Mouse (Mus musculus) liver, postnatal 0 days (tissue): ENCODE measurements around the gene Olfr325. TPM values are rescaled to one million over a fixed set of nuclear protein-coding genes. Genes with fewer than 3 reads are reported as not detected.

Experiments used
- ATAC-seq: fragments of 200-750 bp; cut with Nextera tagmentation; 2 replicates; pipeline ENCODE4 v1.8.0; 2017; ENCODE audit warnings: mild to moderate bottlenecking, moderate library complexity
- DNase-seq: peaks from one replicate; pipeline ENCODE4 v3.0.0-alpha.2; 2016
- H3K27ac ChIP-seq: fragments of 300-500 bp; sonication (generic); 2 replicates; pipeline ENCODE4 v1.5.1; 2014; ENCODE audit warnings: antibody characterized with exemption, moderate library complexity, mild to moderate bottlenecking, low read depth
- H3K27me3 ChIP-seq: fragments of 300-500 bp; sonication (generic); 2 replicates; pipeline ENCODE4 v1.6.1; 2014; ENCODE audit warnings: low read length, control low read depth, mixed read lengths; ENCODE audit not compliant: insufficient read depth
- H3K36me3 ChIP-seq: fragments of 300-500 bp; sonication (generic); replicated peaks from 2 replicates; pipeline ENCODE4 v1.6.1; 2014; ENCODE audit warnings: mild to moderate bottlenecking, control low read depth, low read length, moderate library complexity, mixed read lengths; ENCODE audit not compliant: insufficient read depth
- H3K4me1 ChIP-seq: fragments of 300-500 bp; sonication (generic); 2 replicates; pipeline ENCODE4 v1.6.1; 2014; ENCODE audit warnings: antibody characterized with exemption, mild to moderate bottlenecking, control low read depth; ENCODE audit not compliant: insufficient read depth
- H3K4me2 ChIP-seq: fragments of 300-500 bp; sonication (generic); 2 replicates; pipeline ENCODE4 v1.6.1; 2014; ENCODE audit warnings: low read depth, mild to moderate bottlenecking, low read length, moderate library complexity, mixed read lengths
- H3K4me3 ChIP-seq: fragments of 300-500 bp; sonication (generic); 2 replicates; pipeline ENCODE4 v1.5.1; 2014; ENCODE audit warnings: low read depth, low read length
- H3K9ac ChIP-seq: fragments of 300-500 bp; sonication (generic); replicated peaks from 2 replicates; pipeline ENCODE4 v1.6.1; 2014; ENCODE audit warnings: mild to moderate bottlenecking, moderate library complexity
- H3K9me3 ChIP-seq: fragments of 300-500 bp; sonication (generic); 2 replicates; pipeline ENCODE4 v1.6.1; 2016; ENCODE audit warnings: mild to moderate bottlenecking, control low read depth, low read length, mixed read lengths
- CTCF ChIP-seq: sonication (generic); IDR thresholded peaks from 2 replicates; pipeline ENCODE4 v1.5.1; 2016; ENCODE audit warnings: antibody characterized with exemption, low read depth
- EP300 ChIP-seq: IDR thresholded peaks from 2 replicates; pipeline ENCODE4 v1.6.1; 2016; ENCODE audit warnings: antibody characterized with exemption, low read depth, mild to moderate bottlenecking
- whole genome bisulfite sequencing: fragments of 180-500 bp; shearing (Covaris S2); extraction: QIAGEN DNeasy Blood & Tissue Kit; methylation state at CpG from one replicate; pipeline ENCODE4 v1.1.7; 2014; ENCODE audit not compliant: insufficient replicate concordance; 5-methylcytosine and 5-hydroxymethylcytosine counted together
- polyA plus RNA-seq: library from polyadenylated mRNA; unstranded; fragments of >200 nt; fragmentation: Nextera tagmentation; extraction: Ambion mirVana; gene quantifications from 2 replicates; pipeline ENCODE4 v1.2.1, GENCODE M21; 2015

Olfr325 gene
- polyA plus RNA-seq, 1 experiment from 2014 or later: not detected

DNA sequence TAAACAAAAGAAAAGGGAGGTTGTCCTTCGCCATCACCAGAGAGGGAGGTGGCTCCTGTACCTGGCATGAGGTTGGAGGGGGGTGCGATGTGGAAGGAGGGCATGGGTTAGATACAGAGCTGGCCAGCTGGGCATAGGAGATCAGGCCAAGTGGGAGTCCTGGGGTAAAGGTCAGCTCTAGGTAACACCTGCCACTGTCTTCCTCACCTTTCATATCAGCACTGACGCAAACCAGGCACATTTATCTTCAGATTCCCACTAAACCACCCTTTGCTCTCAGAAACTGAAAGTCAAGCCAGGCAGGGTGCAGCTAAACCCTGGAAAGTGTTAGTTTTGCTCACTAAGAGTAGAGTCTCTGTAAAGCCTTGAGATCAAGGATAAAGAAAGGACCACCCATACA is 40.8 kb downstream of the Olfr325 start:
- TF ChIP-seq EP300: no peak
- TF ChIP-seq CTCF: no peak
- Histone ChIP-seq H3K36me3 (no peaks in the 10 kb centered on the region), H3K27me3 (no peaks in the 10 kb centered on the region), H3K9ac (no peak overlapping the region), H3K4me3 (no peak overlapping the region), H3K4me2 (no peak overlapping the region), H3K9me3 (no peaks in the 10 kb centered on the region), H3K27ac (no peak overlapping the region), H3K4me1 (peaks cover 9% of the 10 kb centered on the region; the same call in 1 of the 2 replicates)
- ATAC-seq (no peak), DNase-seq (no peak)
- 65% methylated on average over 3 of the region's 3 CpGs for WGBS

DNA sequence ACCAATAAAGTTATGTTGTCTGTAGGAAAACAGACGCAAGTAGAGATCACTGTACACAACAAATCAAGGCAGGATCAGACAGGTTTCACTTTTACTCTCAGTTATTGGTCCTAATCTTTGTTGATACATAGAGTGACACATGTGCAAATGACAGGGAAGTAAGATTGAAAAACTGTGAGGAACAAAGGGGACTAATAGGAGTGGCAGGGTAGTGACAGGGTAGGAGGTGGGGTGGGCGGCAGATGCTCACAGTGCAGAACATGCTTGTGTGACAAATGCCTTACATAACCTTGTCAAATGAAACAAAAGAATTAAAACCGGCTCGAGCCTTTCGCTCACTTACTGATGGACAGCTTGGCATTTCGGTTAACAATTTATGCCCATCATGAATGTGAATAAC is 41.3 kb downstream of the Olfr325 start:
- no peaks in the 10 kb centered on the region for H3K36me3 ChIP-seq
- DNase-seq (no peak), ATAC-seq (no peak)
- H3K9me3 ChIP-seq: no peaks in the 10 kb centered on the region
- H3K9ac ChIP-seq: no peak overlapping the region
- H3K27me3 ChIP-seq: no peaks in the 10 kb centered on the region
- H3K4me3 ChIP-seq: no peak overlapping the region
- WGBS: 75% methylated on average over 6 of the region's 6 CpGs
- H3K4me1 ChIP-seq: peaks cover 9% of the 10 kb centered on the region; the same call in 1 of the 2 replicates
- TF ChIP-seq CTCF (no peak), EP300 (no peak)
- H3K4me2 ChIP-seq: no peak overlapping the region
- no peak overlapping the region for H3K27ac ChIP-seq

DNA sequence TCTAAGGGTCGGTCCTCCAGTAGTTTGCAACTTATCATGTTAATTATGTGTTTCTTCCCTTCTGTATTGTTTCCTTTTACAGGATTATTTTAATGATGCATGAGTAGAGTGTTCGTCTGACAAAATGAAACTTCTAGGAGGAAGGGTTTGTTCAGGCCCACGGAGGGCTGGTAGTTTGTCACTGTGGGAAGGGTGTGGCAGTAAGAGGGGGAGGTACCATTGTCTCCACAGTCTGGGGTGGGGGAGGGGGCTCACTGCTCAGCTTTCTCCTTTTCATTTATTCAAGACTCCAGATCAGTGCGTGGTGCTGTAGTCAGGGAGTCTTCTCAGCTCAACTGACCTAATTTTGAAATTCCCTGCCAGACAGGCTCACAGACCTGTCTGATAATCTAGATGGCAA is 48.6 kb downstream of the Olfr325 start:
- Histone ChIP-seq H3K4me2 (no peak overlapping the region), H3K36me3 (no peaks in the 10 kb centered on the region), H3K9me3 (no peaks in the 10 kb centered on the region), H3K27me3 (no peaks in the 10 kb centered on the region), H3K4me1 (no peaks in the 10 kb centered on the region), H3K4me3 (no peak overlapping the region), H3K27ac (no peak overlapping the region), H3K9ac (no peak overlapping the region)
- 42% methylated on average over 4 of the region's 4 CpGs for WGBS
- TF ChIP-seq EP300 (no peak), CTCF (no peak)
- ATAC-seq: no peak
- DNase-seq: no peak

DNA sequence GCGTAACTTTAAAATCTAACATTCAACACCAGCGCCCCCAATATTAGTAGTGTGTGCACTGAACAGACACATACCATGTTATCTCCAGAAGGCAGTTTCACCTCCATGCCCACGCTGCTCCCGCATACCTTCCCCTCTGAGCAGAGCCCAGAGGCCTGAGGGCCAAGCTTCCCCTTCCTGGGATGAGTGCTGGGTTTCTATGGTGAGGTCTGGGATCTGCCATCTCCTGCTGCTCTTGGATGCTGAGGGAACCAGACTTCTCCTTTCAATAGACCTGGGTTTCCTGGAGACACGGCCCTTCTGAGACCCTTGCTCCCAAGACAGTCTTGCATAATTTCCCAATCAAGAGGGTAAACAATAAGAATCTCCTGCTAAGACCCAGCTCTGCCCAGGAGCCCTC is 52.9 kb downstream of the Olfr325 start, which contains the start of gene Olfr323:
Gene Olfr323 (minus strand): TSS at position 101 of the 400 bp plus-strand sequence.
- H3K36me3 ChIP-seq: no peaks in the 10 kb centered on the region
- DNase-seq: no peak
- no peak for ATAC-seq
- no peaks in the 10 kb centered on the region for H3K27me3 ChIP-seq
- 64% methylated on average over 5 of the region's 5 CpGs for WGBS
- H3K4me2 ChIP-seq: no peak within 1 kb of the TSS
- H3K9me3 ChIP-seq: no peaks in the 10 kb centered on the region
- no peak within 1 kb of the TSS for H3K4me3 ChIP-seq
- no peak within 1 kb of the TSS for H3K9ac ChIP-seq
- H3K27ac ChIP-seq: no peak within 1 kb of the TSS
- TF ChIP-seq EP300: no peak
- TF ChIP-seq CTCF: no peak
- no peaks in the 10 kb centered on the region for H3K4me1 ChIP-seq

Other genes with a start within 250 kb of the Olfr325 start
- 44.4 and 46.2 TPM in 2 replicates for gene Zfp672, start 247.4 kb upstream of the Olfr325 start, polyA plus RNA-seq
- gene Sh3bp5l, start 247.0 kb upstream of the Olfr325 start, polyA plus RNA-seq: 10.5 and 11.0 TPM in 2 replicates
- not detected in 2 replicates for gene Lypd8, start 198.7 kb upstream of the Olfr325 start, polyA plus RNA-seq
- gene 1810065E05Rik, start 156.6 kb upstream of the Olfr325 start, polyA plus RNA-seq: not detected in 2 replicates
- not detected in 2 replicates for gene Gm12253, start 145.2 kb upstream of the Olfr325 start, polyA plus RNA-seq
- not detected in 2 replicates for gene Lypd9, start 124.8 kb upstream of the Olfr325 start, polyA plus RNA-seq
- gene Olfr30, start 115.5 kb upstream of the Olfr325 start, polyA plus RNA-seq: not detected in 2 replicates
- gene Olfr332, start 85.2 kb upstream of the Olfr325 start, polyA plus RNA-seq: not detected in 2 replicates
- gene Olfr331, start 75.2 kb upstream of the Olfr325 start, polyA plus RNA-seq: not detected in 2 replicates
- not detected in 2 replicates for gene Olfr330, start 42.9 kb upstream of the Olfr325 start, polyA plus RNA-seq
- gene Olfr329-ps, start 31.3 kb upstream of the Olfr325 start, polyA plus RNA-seq: not detected in 2 replicates
- gene Olfr328, start 22.1 kb upstream of the Olfr325 start, polyA plus RNA-seq: not detected in 2 replicates
- not detected in 2 replicates for gene Olfr224, start 7.2 kb upstream of the Olfr325 start, polyA plus RNA-seq
- gene Olfr324, start 17.4 kb downstream of the Olfr325 start, polyA plus RNA-seq: not detected in 2 replicates
- not detected in 2 replicates for gene 2210407C18Rik, start 38.3 kb downstream of the Olfr325 start, polyA plus RNA-seq
- gene Olfr323, start 52.8 kb downstream of the Olfr325 start, polyA plus RNA-seq: not detected in 2 replicates
- gene Trim58, start 62.7 kb downstream of the Olfr325 start, polyA plus RNA-seq: 5.8 and 5.9 TPM in 2 replicates
- 0.06 TPM in 1 of 2 replicates, not detected in the other for gene Olfr322, start 81.1 kb downstream of the Olfr325 start, polyA plus RNA-seq
- not detected in 2 replicates for gene Olfr320, start 103.4 kb downstream of the Olfr325 start, polyA plus RNA-seq
- gene Olfr319, start 121.4 kb downstream of the Olfr325 start, polyA plus RNA-seq: not detected in 2 replicates
- gene Olfr318, start 146.3 kb downstream of the Olfr325 start, polyA plus RNA-seq: not detected in 2 replicates
- gene Olfr317, start 161.5 kb downstream of the Olfr325 start, polyA plus RNA-seq: not detected in 2 replicates
- gene Olfr316, start 175.0 kb downstream of the Olfr325 start, polyA plus RNA-seq: not detected in 2 replicates
- not detected in 2 replicates for gene Olfr315, start 195.5 kb downstream of the Olfr325 start, polyA plus RNA-seq
- gene Olfr314, start 205.2 kb downstream of the Olfr325 start, polyA plus RNA-seq: not detected in 2 replicates
- 0.25 TPM in 1 of 2 replicates, not detected in the other for gene Fam183b, start 224.2 kb downstream of the Olfr325 start, polyA plus RNA-seq
- not detected in 2 replicates for gene Olfr313, start 237.3 kb downstream of the Olfr325 start, polyA plus RNA-seq